Mouse (Mus musculus) neural tube, embryonic 15.5 days (tissue): Measurements from ENCODE around the gene Tut7. TPM values are rescaled to one million over a fixed set of nuclear protein-coding genes. Genes with fewer than 3 reads are reported as not detected.
A peak's percentile ranks its signal among the peaks of the same experiment; 100 is the strongest.
"Not testable (repeated sequence)": the region's sequence is repeated elsewhere in the genome, so short reads cannot be mapped to it uniquely, and the experiment has no call there.

Experiments used
- ATAC-seq: fragments of 200-750 bp; cut with Nextera tagmentation; 2 replicates; pipeline ENCODE4 v1.8.0; 2017; ENCODE audit warnings: mild to moderate bottlenecking, moderate TSS enrichment, moderate library complexity; ENCODE audit not compliant: low FRiP score
- H3K27ac ChIP-seq: fragments of 300-500 bp; sonication (generic); replicated peaks from 2 replicates; pipeline ENCODE4 v1.5.1; 2015; ENCODE audit warnings: mild to moderate bottlenecking, inconsistent platforms
- H3K27me3 ChIP-seq: fragments of 300-500 bp; sonication (generic); replicated peaks from 2 replicates; pipeline ENCODE4 v1.6.1; 2015; ENCODE audit warnings: inconsistent platforms
- H3K36me3 ChIP-seq: fragments of 300-500 bp; sonication (generic); 2 replicates; pipeline ENCODE4 v1.6.1; 2015; ENCODE audit warnings: inconsistent platforms
- H3K4me1 ChIP-seq: fragments of 300-500 bp; sonication (generic); 2 replicates; pipeline ENCODE4 v1.6.1; 2015; ENCODE audit warnings: inconsistent platforms
- H3K4me2 ChIP-seq: fragments of 300-500 bp; sonication (generic); 2 replicates; pipeline ENCODE4 v1.6.1; 2015; ENCODE audit warnings: inconsistent platforms, mild to moderate bottlenecking, moderate library complexity
- H3K4me3 ChIP-seq: fragments of 300-500 bp; sonication (generic); replicated peaks from 2 replicates; pipeline ENCODE4 v1.5.1; 2015; ENCODE audit warnings: mild to moderate bottlenecking, inconsistent platforms
- H3K9ac ChIP-seq: fragments of 300-500 bp; sonication (generic); replicated peaks from 2 replicates; pipeline ENCODE4 v1.6.1; 2015; ENCODE audit warnings: mild to moderate bottlenecking, inconsistent platforms
- H3K9me3 ChIP-seq: fragments of 300-500 bp; sonication (generic); replicated peaks from 2 replicates; pipeline ENCODE4 v1.6.1; 2016; ENCODE audit warnings: inconsistent platforms
- WGBS: fragments of 180-500 bp; shearing (Covaris S2); methylation state at CpG from one replicate; pipeline ENCODE4 v1.1.7; 2015; ENCODE audit warnings: mixed read lengths; 5-methylcytosine and 5-hydroxymethylcytosine counted together
- polyA plus RNA-seq: library from polyadenylated mRNA; unstranded; fragments of >200 nt; fragmentation: Nextera tagmentation; extraction: Ambion mirVana; gene quantifications from 2 replicates; pipeline ENCODE4 v1.2.1, GENCODE M21; 2015

Gene Tut7
- polyA plus RNA-seq, 1 experiment from 2014 or later: 41.7 TPM

GRCm38 (mm10) chr13:59842226-59843210, 19.6 kb upstream of the Tut7 start:
- Histone ChIP-seq H3K27me3 (no peaks in the 10 kb centered on the region), H3K4me2 (no peak overlapping the region), H3K9ac (no peak overlapping the region), H3K9me3 (no peaks in the 10 kb centered on the region), H3K4me3 (no peak overlapping the region), H3K36me3 (no peaks in the 10 kb centered on the region), H3K4me1 (no peaks in the 10 kb centered on the region), H3K27ac (no peak overlapping the region)
- peak; percentile 33; the same call in 1 of the 2 replicates for ATAC-seq
- WGBS: 44% methylated on average over 16 of the region's 16 CpGs

GRCm38 (mm10) chr13:59841761-59842160, 18.8 kb upstream of the Tut7 start:
- not testable (repeated sequence) for H3K9ac ChIP-seq, H3K36me3 ChIP-seq, H3K27ac ChIP-seq, H3K27me3 ChIP-seq, ATAC-seq, H3K4me2 ChIP-seq, H3K4me3 ChIP-seq, H3K9me3 ChIP-seq, H3K4me1 ChIP-seq
- 90% methylated on average over 14 of the region's 14 CpGs for WGBS

GRCm38 (mm10) chr13:59840429-59841169, 17.7 kb upstream of the Tut7 start:
- Histone ChIP-seq H3K9ac (no peak overlapping the region), H3K9me3 (no peaks in the 10 kb centered on the region), H3K4me2 (no peak overlapping the region), H3K27ac (no peak overlapping the region), H3K36me3 (no peaks in the 10 kb centered on the region), H3K4me1 (no peaks in the 10 kb centered on the region), H3K27me3 (no peaks in the 10 kb centered on the region), H3K4me3 (no peak overlapping the region)
- ATAC-seq: peak; percentile 75
- 76% methylated on average over 11 of the region's 11 CpGs for WGBS

- WGBS: 90% methylated on average over 9 of the region's 9 CpGs
- no peaks in the 10 kb centered on the region for H3K36me3 ChIP-seq
- no peak overlapping the region for H3K4me3 ChIP-seq
- no peak overlapping the region for H3K27ac ChIP-seq
- H3K27me3 ChIP-seq: no peaks in the 10 kb centered on the region
- no peaks in the 10 kb centered on the region for H3K9me3 ChIP-seq
- peaks cover 3% of the 10 kb centered on the region; the same call in 1 of the 2 replicates for H3K4me1 ChIP-seq
- no peak for ATAC-seq
- H3K4me2 ChIP-seq: no peak overlapping the region
- no peak overlapping the region for H3K9ac ChIP-seq
Observed at GRCm38 (mm10) chr13:59839356-59839755, 16.4 kb upstream of the Tut7 start.

- Histone ChIP-seq H3K36me3 (no peaks in the 10 kb centered on the region), H3K9ac (no peak overlapping the region), H3K4me3 (no peak overlapping the region), H3K9me3 (no peaks in the 10 kb centered on the region), H3K4me1 (peaks cover 3% of the 10 kb centered on the region; the same call in 1 of the 2 replicates), H3K27ac (no peak overlapping the region), H3K27me3 (no peaks in the 10 kb centered on the region), H3K4me2 (no peak overlapping the region)
- WGBS: 86% methylated on average over 3 of the region's 3 CpGs
- no peak for ATAC-seq
Observed at GRCm38 (mm10) chr13:59838464-59838863, 15.5 kb upstream of the Tut7 start.

GRCm38 (mm10) chr13:59836811-59837210, 13.9 kb upstream of the Tut7 start:
- H3K36me3 ChIP-seq: no peaks in the 10 kb centered on the region

GRCm38 (mm10) chr13:59836101-59836798, 13.3 kb upstream of the Tut7 start:
- ATAC-seq: no peak
- Histone ChIP-seq H3K4me1 (peaks cover 3% of the 10 kb centered on the region; the same call in 1 of the 2 replicates), H3K4me2 (no peak overlapping the region), H3K36me3 (no peaks in the 10 kb centered on the region), H3K9ac (no peak overlapping the region), H3K27me3 (no peaks in the 10 kb centered on the region), H3K4me3 (no peak overlapping the region), H3K9me3 (no peaks in the 10 kb centered on the region), H3K27ac (no peak overlapping the region)
- 83% methylated on average over 14 of the region's 14 CpGs for WGBS

More at GRCm38 (mm10) chr13:59836811-59837210, 13.9 kb upstream of the Tut7 start:
- no peaks in the 10 kb centered on the region for H3K27me3 ChIP-seq
- no peak overlapping the region for H3K4me3 ChIP-seq
- H3K9ac ChIP-seq: no peak overlapping the region
- ATAC-seq: no peak
- WGBS: 53% methylated on average over 3 of the region's 3 CpGs
- H3K9me3 ChIP-seq: no peaks in the 10 kb centered on the region
- H3K4me1 ChIP-seq: peaks cover 3% of the 10 kb centered on the region; the same call in 1 of the 2 replicates
- no peak overlapping the region for H3K27ac ChIP-seq
- H3K4me2 ChIP-seq: no peak overlapping the region

- 0 out of 2 replicates have a peak overlapping the region, but pooled peaks have one; percentile 54 for H3K27ac ChIP-seq
Observed at GRCm38 (mm10) chr13:59834786-59835452, 12.0 kb upstream of the Tut7 start.

GRCm38 (mm10) chr13:59832871-59833270, 9.9 kb upstream of the Tut7 start:
- WGBS: 85% methylated on average over 7 of the region's 7 CpGs
- no peaks in the 10 kb centered on the region for H3K27me3 ChIP-seq
- peaks cover 3% of the 10 kb centered on the region; the same call in 1 of the 2 replicates for H3K4me1 ChIP-seq

More at GRCm38 (mm10) chr13:59834786-59835452, 12.0 kb upstream of the Tut7 start:
- H3K27me3 ChIP-seq: no peaks in the 10 kb centered on the region
- H3K36me3 ChIP-seq: no peaks in the 10 kb centered on the region
- WGBS: 51% methylated on average over 4 of the region's 4 CpGs
- H3K4me1 ChIP-seq: peaks cover 3% of the 10 kb centered on the region; the same call in 1 of the 2 replicates
- H3K9ac ChIP-seq: no peak overlapping the region
- H3K4me2 ChIP-seq: no peak overlapping the region
- H3K4me3 ChIP-seq: no peak overlapping the region
- ATAC-seq: peak; percentile 67
- H3K9me3 ChIP-seq: no peaks in the 10 kb centered on the region

GRCm38 (mm10) chr13:59832454-59832853, 9.5 kb upstream of the Tut7 start:
- peaks cover 3% of the 10 kb centered on the region; the same call in 1 of the 2 replicates for H3K4me1 ChIP-seq
- no peaks in the 10 kb centered on the region for H3K36me3 ChIP-seq
- WGBS: 80% methylated on average over 7 of the region's 7 CpGs
- no peak overlapping the region for H3K9ac ChIP-seq
- H3K27me3 ChIP-seq: no peaks in the 10 kb centered on the region
- no peak overlapping the region for H3K4me2 ChIP-seq
- no peak overlapping the region for H3K27ac ChIP-seq
- H3K4me3 ChIP-seq: no peak overlapping the region
- ATAC-seq: no peak
- H3K9me3 ChIP-seq: no peaks in the 10 kb centered on the region

More at GRCm38 (mm10) chr13:59832871-59833270, 9.9 kb upstream of the Tut7 start:
- H3K36me3 ChIP-seq: no peaks in the 10 kb centered on the region
- ATAC-seq: no peak
- no peak overlapping the region for H3K4me3 ChIP-seq
- H3K4me2 ChIP-seq: no peak overlapping the region
- no peaks in the 10 kb centered on the region for H3K9me3 ChIP-seq
- no peak overlapping the region for H3K9ac ChIP-seq
- no peak overlapping the region for H3K27ac ChIP-seq

GRCm38 (mm10) chr13:59825966-59826365, 3.0 kb upstream of the Tut7 start:
- Histone ChIP-seq H3K9ac (no peak overlapping the region), H3K36me3 (no peaks in the 10 kb centered on the region), H3K4me2 (no peak overlapping the region), H3K27me3 (no peaks in the 10 kb centered on the region), H3K4me3 (no peak overlapping the region), H3K9me3 (no peaks in the 10 kb centered on the region), H3K4me1 (peaks cover 11% of the 10 kb centered on the region), H3K27ac (no peak overlapping the region)
- ATAC-seq: no peak
